Mouse (Mus musculus): Measurements from ENCODE around the gene Elp1.

Gene Elp1

GRCm38 (mm10) chr4:56702234-56702633 lies 99.9 kb downstream of the Elp1 start:
- DNase-seq (ENCODE audit: low spot score): no peak

All from ovary, adult 18-20 months (tissue).